Mouse (Mus musculus): ENCODE results near the gene Tmem88b. TPM values are rescaled to one million over a fixed set of nuclear protein-coding genes. Genes with fewer than 3 reads are reported as not detected.

Tmem88b gene
- polyA plus RNA-seq, 1 experiment from 2014 or later = 1.7 TPM

DNA sequence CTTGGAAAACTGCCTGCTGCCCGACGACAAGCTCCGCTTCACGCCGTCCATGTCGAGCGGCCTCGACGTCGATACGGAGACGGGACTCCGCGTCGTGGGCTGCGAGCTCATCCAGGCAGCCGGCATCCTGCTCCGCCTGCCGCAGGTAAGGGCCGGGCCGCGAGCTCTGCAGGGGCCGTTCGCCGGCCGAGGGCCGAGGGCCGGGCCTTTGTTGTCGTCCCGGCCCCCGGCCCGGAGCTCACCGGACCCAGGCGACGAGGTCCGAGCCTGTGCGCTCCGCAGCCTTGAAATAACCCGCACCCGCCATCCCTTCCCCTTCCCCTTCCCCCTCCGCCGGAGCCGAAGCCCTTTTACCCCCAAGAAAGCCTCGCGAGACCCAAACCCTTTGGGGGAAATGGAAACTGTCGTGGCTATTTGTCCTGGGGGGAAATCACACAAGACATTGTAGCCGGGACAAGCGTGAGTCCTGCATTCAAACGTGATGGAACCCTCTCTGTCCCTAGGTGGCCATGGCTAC, 27.0 kb upstream of the Tmem88b start:
- Histone ChIP-seq H3K36me3 (peaks cover 64% of the 10 kb centered on the region), H3K4me3 (peak overlapping the region; percentile 92), H3K9me3 (replicated peaks) (no peaks in the 10 kb centered on the region), H3K4me2 (peak overlapping the region; percentile 71), H3K27ac (peak overlapping the region; percentile 95), H3K27me3 (no peaks in the 10 kb centered on the region), H3K4me1 (replicated peaks) (peaks cover 20% of the 10 kb centered on the region), H3K9ac (peak overlapping the region; percentile 94)
- ATAC-seq (replicated peaks; ENCODE audit: insufficient number of reproducible peaks, insufficient read depth, low FRiP score, low read depth) = peak; percentile 37
- under 1% methylated on average over 49 of the region's 49 CpGs for WGBS

- H3K27ac ChIP-seq = peak within 1 kb of the TSS; percentile 95
- peaks cover 63% of the 10 kb centered on the region for H3K36me3 ChIP-seq
- no peaks in the 10 kb centered on the region for H3K9me3 ChIP-seq (replicated peaks)
- peaks cover 20% of the 10 kb centered on the region for H3K4me1 ChIP-seq (replicated peaks)
- H3K4me2 ChIP-seq = peak within 1 kb of the TSS; percentile 78
- peak within 1 kb of the TSS; percentile 94 for H3K9ac ChIP-seq
- under 1% methylated on average over 60 of the region's 60 CpGs for WGBS
- H3K4me3 ChIP-seq = peak within 1 kb of the TSS; percentile 92
- H3K27me3 ChIP-seq = no peaks in the 10 kb centered on the region
- peak; percentile 99 for ATAC-seq (replicated peaks; ENCODE audit: insufficient number of reproducible peaks, insufficient read depth, low FRiP score, low read depth)
These were observed 26.4 kb upstream of the Tmem88b start, which contains the start of gene Ccnl2 for GRCm38 (mm10) chr4:155811929-155812664. Gene Ccnl2, plus strand, starts transcription at chr4:155812489.

DNA sequence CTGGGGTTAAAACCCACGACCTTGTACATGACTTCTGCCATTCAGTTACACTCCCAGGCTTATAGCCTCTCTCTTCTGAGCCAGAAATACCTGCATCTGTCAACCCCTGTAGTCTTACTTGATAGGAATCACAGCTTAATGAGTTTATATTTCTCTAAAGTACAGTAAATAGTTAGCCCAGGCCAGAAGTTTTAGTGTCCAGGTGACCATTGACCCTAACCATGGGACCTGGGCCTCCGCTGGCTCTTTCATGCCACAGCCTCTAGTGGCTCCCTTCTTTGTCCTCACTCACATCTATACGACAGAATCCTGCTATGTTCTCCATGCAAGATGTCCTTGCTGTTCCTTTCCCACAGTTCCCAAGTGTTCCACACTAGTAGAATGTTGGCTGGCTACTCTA, 22.2 kb upstream of the Tmem88b start:
- H3K27me3 ChIP-seq = no peaks in the 10 kb centered on the region
- H3K4me2 ChIP-seq = no peak overlapping the region
- no peak overlapping the region for H3K4me3 ChIP-seq
- WGBS = 81% methylated on average over 3 of the region's 3 CpGs
- H3K9ac ChIP-seq = no peak overlapping the region
- H3K36me3 ChIP-seq = peaks cover 39% of the 10 kb centered on the region
- no peak for ATAC-seq (replicated peaks; ENCODE audit: insufficient number of reproducible peaks, insufficient read depth, low FRiP score, low read depth)
- no peaks in the 10 kb centered on the region for H3K9me3 ChIP-seq (replicated peaks)
- peaks cover 22% of the 10 kb centered on the region for H3K4me1 ChIP-seq (replicated peaks)
- H3K27ac ChIP-seq = no peak overlapping the region

DNA sequence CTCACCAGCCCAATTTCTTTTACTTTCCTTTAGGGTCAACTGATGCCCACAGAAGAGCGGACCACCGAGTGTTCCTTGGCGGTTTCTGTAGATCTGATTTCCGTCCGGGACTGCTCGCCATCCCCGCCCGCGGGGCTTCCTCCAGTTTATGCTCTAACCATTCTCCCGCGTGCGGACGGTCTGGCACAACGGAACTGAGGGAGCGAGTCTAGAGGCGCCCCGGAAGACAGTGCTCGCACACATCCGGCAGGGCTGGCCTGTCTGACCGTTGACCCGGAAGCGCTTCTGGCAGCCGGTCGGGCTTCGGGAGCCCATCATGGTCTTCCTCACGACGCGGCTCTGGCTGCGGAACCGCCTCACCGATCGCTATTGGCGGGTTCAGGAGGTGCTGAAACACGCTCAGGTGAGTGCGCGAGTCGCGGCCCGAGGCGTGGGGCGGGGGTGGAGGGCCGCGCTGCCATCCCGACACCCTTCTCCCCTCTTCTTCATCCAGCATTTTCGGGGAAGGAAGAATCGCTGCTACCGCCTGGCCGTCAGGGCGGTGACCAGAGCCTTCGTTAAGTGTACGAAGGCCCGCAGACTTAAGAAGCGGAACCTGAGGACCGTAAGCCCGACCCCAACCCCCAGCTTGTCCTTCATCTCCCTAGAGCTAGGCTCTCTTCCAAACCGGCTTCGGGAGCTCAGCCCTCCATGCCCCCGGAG, 17.8 kb upstream of the Tmem88b start:
- Histone ChIP-seq H3K27me3 (no peaks in the 10 kb centered on the region), H3K27ac (peak overlapping the region; percentile 63), H3K4me3 (peak overlapping the region; percentile 65), H3K36me3 (peaks cover 15% of the 10 kb centered on the region), H3K9ac (peak overlapping the region; percentile 70), H3K4me1 (replicated peaks) (peaks cover 16% of the 10 kb centered on the region), H3K9me3 (replicated peaks) (no peaks in the 10 kb centered on the region), H3K4me2 (peak overlapping the region; percentile 65)
- under 1% methylated on average over 58 of the region's 58 CpGs for WGBS
- peak; percentile 96 for ATAC-seq (replicated peaks; ENCODE audit: insufficient number of reproducible peaks, insufficient read depth, low FRiP score, low read depth)

- 7% methylated on average over 12 of the region's 12 CpGs for WGBS
- peaks cover 16% of the 10 kb centered on the region for H3K4me1 ChIP-seq (replicated peaks)
- H3K4me3 ChIP-seq = peak within 1 kb of the TSS; percentile 65
- peak within 1 kb of the TSS; percentile 63 for H3K27ac ChIP-seq
- no peaks in the 10 kb centered on the region for H3K9me3 ChIP-seq (replicated peaks)
- no peaks in the 10 kb centered on the region for H3K27me3 ChIP-seq
- no peak for ATAC-seq (replicated peaks; ENCODE audit: insufficient number of reproducible peaks, insufficient read depth, low FRiP score, low read depth)
- H3K4me2 ChIP-seq = peak within 1 kb of the TSS; percentile 65
- H3K9ac ChIP-seq = peak within 1 kb of the TSS; percentile 70
- peaks cover 9% of the 10 kb centered on the region for H3K36me3 ChIP-seq
These were observed 17.2 kb upstream of the Tmem88b start, which contains the start of gene Mrpl20 for GRCm38 (mm10) chr4:155802741-155803339. Gene Mrpl20, plus strand, starts transcription at chr4:155802878.

DNA sequence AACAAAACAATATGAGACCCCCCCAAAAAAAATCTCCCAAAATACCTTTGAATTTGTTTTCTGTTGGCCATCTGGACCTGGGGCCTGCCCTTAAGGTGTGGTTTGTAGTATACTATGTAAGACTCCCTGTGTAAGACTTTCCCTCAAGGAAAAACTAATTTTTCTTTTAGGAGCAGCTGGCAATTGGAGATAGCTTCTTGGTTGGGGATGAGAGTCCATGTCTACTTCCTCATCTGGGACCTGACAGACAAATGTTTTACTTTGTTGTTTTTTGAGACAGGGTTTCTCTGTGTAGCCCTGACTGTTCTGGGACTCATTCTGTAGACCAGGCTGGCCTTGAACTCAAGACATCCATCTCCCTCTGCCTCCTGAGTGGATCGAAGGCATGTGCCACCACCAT, 16.4 kb upstream of the Tmem88b start:
- Histone ChIP-seq H3K4me2 (no peak overlapping the region), H3K36me3 (0 out of 2 replicates have a peak, but pooled peaks cover 3% of the 10 kb centered on the region), H3K4me3 (no peak overlapping the region), H3K9ac (no peak overlapping the region), H3K9me3 (replicated peaks) (no peaks in the 10 kb centered on the region), H3K4me1 (replicated peaks) (peaks cover 16% of the 10 kb centered on the region), H3K27ac (no peak overlapping the region), H3K27me3 (no peaks in the 10 kb centered on the region)
- no peak for ATAC-seq (replicated peaks; ENCODE audit: insufficient number of reproducible peaks, insufficient read depth, low FRiP score, low read depth)
- 89% methylated on average over 1 of the region's 1 CpGs for WGBS

DNA sequence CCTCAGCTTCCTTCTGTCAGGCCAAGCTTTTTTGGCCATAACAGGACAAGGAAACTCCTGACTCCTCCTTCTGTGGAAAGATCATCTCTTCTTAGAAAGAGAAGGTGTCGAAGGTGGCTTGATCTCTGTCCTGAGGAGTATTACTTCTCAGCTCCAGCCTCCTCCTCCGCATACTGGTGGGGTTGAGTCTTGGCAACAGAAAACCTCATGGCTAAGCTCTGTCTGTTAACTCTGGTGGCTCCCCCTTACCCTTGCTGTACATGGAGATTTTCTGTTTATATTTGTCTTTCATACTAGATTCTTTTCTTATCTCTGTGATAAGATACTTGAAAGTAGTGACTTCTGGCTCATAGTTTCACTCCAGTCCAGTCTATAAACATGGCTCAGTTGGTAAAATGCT, 8.1 kb upstream of the Tmem88b start:
- Histone ChIP-seq H3K4me2 (no peak overlapping the region), H3K9ac (no peak overlapping the region), H3K27ac (no peak overlapping the region), H3K4me1 (replicated peaks) (peaks cover 3% of the 10 kb centered on the region; the same call in 1 of the 2 replicates), H3K27me3 (no peaks in the 10 kb centered on the region), H3K36me3 (no peaks in the 10 kb centered on the region), H3K4me3 (no peak overlapping the region), H3K9me3 (replicated peaks) (no peaks in the 10 kb centered on the region)
- WGBS = 40% methylated on average over 2 of the region's 2 CpGs
- no peak for ATAC-seq (replicated peaks; ENCODE audit: insufficient number of reproducible peaks, insufficient read depth, low FRiP score, low read depth)

DNA sequence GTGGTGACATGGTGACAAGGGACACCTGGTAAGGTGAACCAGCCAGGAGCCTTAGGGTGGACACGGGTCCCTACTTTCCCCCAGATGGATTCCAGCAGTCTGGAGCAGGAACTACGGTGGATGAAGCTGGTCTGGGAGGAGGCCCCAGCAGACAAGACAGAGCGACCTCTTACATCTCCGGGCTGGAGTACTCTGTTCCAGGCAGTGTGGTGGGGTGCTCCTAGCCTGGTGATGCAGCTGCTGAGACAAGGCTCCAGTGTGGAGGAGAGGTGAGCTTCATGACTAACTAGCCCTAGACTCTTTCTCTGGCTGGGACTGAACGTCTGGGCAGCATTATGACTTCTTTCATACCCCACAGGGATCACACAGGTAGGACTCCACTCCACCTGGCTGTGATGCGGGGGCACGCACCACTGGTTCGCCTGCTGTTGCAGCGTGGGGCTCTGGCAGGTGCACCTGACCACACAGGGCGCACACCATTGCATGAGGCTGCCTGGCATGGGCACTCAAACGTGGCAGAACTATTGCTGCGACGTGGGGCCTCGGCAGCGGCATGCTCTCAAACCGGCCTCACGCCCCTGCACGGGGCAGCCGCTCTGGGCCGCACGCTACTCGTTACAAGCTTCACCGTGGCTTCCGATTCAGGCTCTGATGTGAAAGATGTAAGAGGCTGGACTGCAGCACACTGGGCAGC, 5.7 kb upstream of the Tmem88b start:
- 66% methylated on average over 24 of the region's 24 CpGs for WGBS
- no peak overlapping the region for H3K27ac ChIP-seq
- no peak overlapping the region for H3K4me3 ChIP-seq
- H3K36me3 ChIP-seq = no peaks in the 10 kb centered on the region
- no peaks in the 10 kb centered on the region for H3K9me3 ChIP-seq (replicated peaks)
- H3K4me2 ChIP-seq = no peak overlapping the region
- ATAC-seq (replicated peaks; ENCODE audit: insufficient number of reproducible peaks, insufficient read depth, low FRiP score, low read depth) = no peak
- H3K27me3 ChIP-seq = no peaks in the 10 kb centered on the region
- no peak overlapping the region for H3K9ac ChIP-seq
- peaks cover 3% of the 10 kb centered on the region; the same call in 1 of the 2 replicates for H3K4me1 ChIP-seq (replicated peaks)

DNA sequence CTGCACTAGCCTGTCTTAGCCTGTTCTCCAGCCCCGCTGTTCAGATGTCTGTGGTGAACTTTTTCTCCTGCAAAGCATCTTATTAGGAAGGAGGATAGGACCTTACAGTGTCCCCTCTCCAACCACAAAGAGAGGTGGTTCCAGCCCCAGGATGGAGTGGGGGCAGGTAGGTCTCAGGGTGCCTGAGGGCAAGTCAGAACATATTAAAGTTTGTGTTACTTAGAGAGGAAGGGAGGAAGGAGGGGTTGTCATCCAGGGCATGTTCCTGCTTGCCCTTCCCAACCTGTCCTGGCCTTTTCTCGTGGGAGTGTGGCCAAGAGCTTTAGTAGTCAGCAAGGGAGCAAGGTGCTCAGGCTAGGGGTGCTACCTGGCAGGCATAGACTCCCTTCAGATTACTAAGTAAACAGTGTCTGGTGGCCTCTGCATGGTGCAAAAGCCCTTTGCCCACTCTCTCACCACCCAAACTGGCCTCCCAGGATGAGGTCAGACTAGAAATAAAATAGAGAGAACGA, 5.0 kb upstream of the Tmem88b start:
- Histone ChIP-seq H3K4me1 (replicated peaks) (peaks cover 5% of the 10 kb centered on the region), H3K4me3 (no peak overlapping the region)

DNA sequence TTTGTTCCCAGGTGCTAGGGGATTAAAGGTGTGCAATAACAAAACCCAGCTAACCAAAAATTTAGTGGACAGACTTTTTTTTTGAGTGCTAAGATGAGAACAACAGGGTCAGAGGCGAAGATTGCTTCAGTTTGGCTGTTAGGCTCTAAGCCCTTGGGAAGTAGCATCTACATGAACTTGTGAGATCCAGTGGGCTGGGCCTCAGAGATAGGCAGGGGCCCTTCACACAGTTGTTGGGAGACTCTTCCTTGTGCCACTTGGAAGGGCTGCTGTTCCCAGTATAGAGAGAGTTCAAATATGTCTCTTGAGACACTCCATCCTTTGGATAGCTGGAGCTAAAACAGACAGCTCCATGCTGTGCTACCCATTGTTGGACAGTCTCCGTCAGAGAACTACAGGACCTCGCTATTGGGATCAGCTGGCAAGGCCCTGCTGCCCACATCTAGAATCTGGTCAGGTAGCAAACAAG, 4.4 kb upstream of the Tmem88b start, which contains the start of gene Ankrd65:
Ankrd65 (plus strand) TSS at position 419 of the 469 bp plus-strand sequence.
- H3K4me3 ChIP-seq = no peak within 1 kb of the TSS
- H3K27me3 ChIP-seq = no peaks in the 10 kb centered on the region
- H3K27ac ChIP-seq = no peak within 1 kb of the TSS
- H3K9ac ChIP-seq = no peak within 1 kb of the TSS
- 79% methylated on average over 3 of the region's 3 CpGs for WGBS
- ATAC-seq (replicated peaks; ENCODE audit: insufficient number of reproducible peaks, insufficient read depth, low FRiP score, low read depth) = no peak
- H3K4me2 ChIP-seq = no peak within 1 kb of the TSS
- no peaks in the 10 kb centered on the region for H3K9me3 ChIP-seq (replicated peaks)
- H3K4me1 ChIP-seq (replicated peaks) = peaks cover 11% of the 10 kb centered on the region
- H3K36me3 ChIP-seq = no peaks in the 10 kb centered on the region

More for the DNA sequence above, 5.0 kb upstream of the Tmem88b start:
- no peaks in the 10 kb centered on the region for H3K27me3 ChIP-seq
- H3K9ac ChIP-seq = no peak overlapping the region
- no peaks in the 10 kb centered on the region for H3K9me3 ChIP-seq (replicated peaks)
- WGBS = 62% methylated on average over 3 of the region's 3 CpGs
- no peak for ATAC-seq (replicated peaks; ENCODE audit: insufficient number of reproducible peaks, insufficient read depth, low FRiP score, low read depth)
- H3K4me2 ChIP-seq = no peak overlapping the region
- H3K36me3 ChIP-seq = no peaks in the 10 kb centered on the region
- H3K27ac ChIP-seq = no peak overlapping the region
